Mouse (Mus musculus) cerebellum, adult 2 months (tissue): ENCODE results near the gene Myocos. TPM values are rescaled to one million over a fixed set of nuclear protein-coding genes. Genes with fewer than 3 reads are reported as not detected.
"Not testable (repeated sequence)": the region's sequence is repeated elsewhere in the genome, so short reads cannot be mapped to it uniquely, and the experiment has no call there.

Source experiments
- DNase-seq, 2 experiments: peaks; one replicate each; pipeline ENCODE4 v3.0.0; 2021
- H3K27ac ChIP-seq: fragments of 200-500 bp; 2 replicates; pipeline ENCODE4 v1.5.1; 2012; ENCODE audit warnings: low read length, control low read depth, inconsistent platforms; ENCODE audit not compliant: insufficient read depth
- H3K27me3 ChIP-seq: fragments of 200-500 bp; 2 replicates; pipeline ENCODE4 v1.6.1; 2012; ENCODE audit warnings: inconsistent platforms, mild to moderate bottlenecking, low read length, moderate library complexity; ENCODE audit not compliant: control insufficient read depth, insufficient read depth
- H3K4me1 ChIP-seq: fragments of 200-500 bp; 2 replicates; pipeline ENCODE4 v1.6.1; 2011; ENCODE audit warnings: low read length; ENCODE audit not compliant: control insufficient read depth, insufficient read depth
- H3K4me3 ChIP-seq: fragments of 200-500 bp; replicated peaks from 2 replicates; pipeline ENCODE3; 2011; ENCODE audit warnings: mild to moderate bottlenecking, low read depth, low read length, control low read depth; ENCODE audit not compliant: insufficient read depth
- CTCF ChIP-seq: fragments of 200-500 bp; IDR thresholded peaks from 2 replicates; pipeline ENCODE4 v1.5.1; 2011; ENCODE audit warnings: low read depth, mild to moderate bottlenecking, control low read depth, low read length, moderate library complexity, borderline replicate concordance; ENCODE audit not compliant: insufficient read depth
- POLR2A ChIP-seq: fragments of 200-500 bp; IDR thresholded peaks from 2 replicates; pipeline ENCODE4 v1.6.1; 2011; ENCODE audit warnings: low read length, control low read depth, borderline replicate concordance; ENCODE audit not compliant: insufficient read depth
- WGBS: fragments of 180-500 bp; shearing (Covaris S2); methylation state at CpG from one replicate; pipeline ENCODE4 v1.1.7; 2018; 5-methylcytosine and 5-hydroxymethylcytosine counted together
- polyA plus RNA-seq: library from polyadenylated mRNA; depleted of rRNA; stranded (reverse); fragments of >200 nt; gene quantifications from 2 replicates; pipeline ENCODE4 v1.2.3, GENCODE M21; 2012

Myocos gene
- polyA plus RNA-seq, 1 experiment: not detected

DNA sequence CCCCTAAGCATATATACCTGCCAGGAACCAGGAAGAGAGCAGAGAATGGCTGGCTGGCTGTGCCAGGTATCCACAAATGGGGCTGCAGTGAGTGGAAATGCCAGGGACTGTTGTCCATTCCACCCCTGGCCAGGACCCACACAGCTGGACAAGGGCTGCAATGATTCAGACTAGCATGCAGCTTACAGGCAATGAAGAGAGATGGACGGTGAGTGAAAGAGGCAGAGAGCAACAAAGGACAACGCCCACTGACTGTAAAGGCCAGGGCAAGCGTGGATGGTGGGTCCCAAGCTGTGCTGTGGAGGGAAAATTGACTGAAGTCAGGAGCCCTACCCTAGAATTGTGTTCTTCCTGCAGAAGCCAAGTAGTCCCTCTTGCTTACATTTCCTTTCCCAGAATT lies 21.5 kb downstream of the Myocos start:
- Histone ChIP-seq H3K4me1 (peaks cover 14% of the 10 kb centered on the region), H3K27me3 (no peaks in the 10 kb centered on the region; the same call in 1 of the 2 replicates), H3K4me3 (no peak overlapping the region), H3K27ac (no peak overlapping the region)
- 85% methylated on average over 3 of the region's 3 CpGs for WGBS
- TF ChIP-seq CTCF (no peak), POLR2A (no peak)
- no peak for DNase-seq

DNA sequence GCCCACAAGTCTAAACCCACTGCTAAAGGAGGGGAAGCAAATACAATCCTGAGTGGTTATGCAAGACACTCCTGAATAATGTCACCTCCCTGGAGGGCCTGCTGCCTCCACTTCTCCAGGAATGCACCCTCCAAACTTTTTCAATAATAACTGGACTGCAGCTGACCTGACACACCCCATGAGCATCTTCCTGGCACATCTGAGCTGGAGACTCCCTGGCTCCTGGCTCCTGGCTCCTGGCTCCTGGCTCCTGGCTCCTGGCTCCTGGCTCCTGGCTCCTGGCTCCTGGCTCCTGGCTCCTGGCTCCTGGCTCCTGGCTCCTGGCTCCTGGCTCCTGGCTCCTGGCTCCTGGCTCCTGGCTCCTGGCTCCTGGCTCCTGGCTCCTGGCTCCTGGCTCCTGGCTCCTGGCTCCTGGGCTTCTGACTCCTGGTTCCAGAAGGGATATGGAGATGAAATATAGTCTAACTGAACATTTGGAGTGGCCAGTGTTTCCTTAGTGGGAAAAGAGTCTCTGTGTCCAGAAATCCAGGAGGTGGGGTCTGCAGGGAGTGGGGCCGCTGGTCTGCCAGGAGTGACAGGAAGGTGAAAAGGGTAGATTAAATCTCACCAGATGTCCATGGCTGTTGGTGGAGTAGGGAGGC lies 22.6 kb downstream of the Myocos start:
- WGBS: 13% methylated on average over 1 of the region's 1 CpGs
- not testable (repeated sequence) for H3K27me3 ChIP-seq, H3K4me3 ChIP-seq, H3K27ac ChIP-seq
- peak; percentile 69 to 75 for DNase-seq
- H3K4me1 ChIP-seq: peaks cover 14% of the 10 kb centered on the region

DNA sequence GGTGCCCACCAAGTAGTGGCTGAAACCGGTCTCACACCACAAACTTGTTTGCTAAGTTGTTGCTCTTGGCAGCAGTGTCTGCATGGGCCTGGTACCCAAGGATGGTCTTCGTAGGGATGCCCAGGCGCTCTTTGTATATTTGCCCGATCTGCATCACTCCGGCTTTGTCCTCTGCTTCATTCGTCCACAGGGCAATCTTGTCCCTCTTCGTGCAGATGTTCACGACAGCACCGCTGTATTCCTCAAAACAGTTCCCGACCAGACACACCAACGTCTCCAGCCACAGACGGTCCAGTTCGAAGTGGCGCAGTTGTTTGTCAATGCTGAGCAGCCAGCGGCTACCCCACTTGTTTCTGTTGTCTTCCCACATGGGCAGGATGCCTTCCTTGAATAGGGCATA lies 29.7 kb downstream of the Myocos start:
- H3K27ac ChIP-seq, DNase-seq, H3K4me1 ChIP-seq, H3K27me3 ChIP-seq, H3K4me3 ChIP-seq: not testable (repeated sequence)
- WGBS: 97% methylated on average over 15 of the region's 15 CpGs

DNA sequence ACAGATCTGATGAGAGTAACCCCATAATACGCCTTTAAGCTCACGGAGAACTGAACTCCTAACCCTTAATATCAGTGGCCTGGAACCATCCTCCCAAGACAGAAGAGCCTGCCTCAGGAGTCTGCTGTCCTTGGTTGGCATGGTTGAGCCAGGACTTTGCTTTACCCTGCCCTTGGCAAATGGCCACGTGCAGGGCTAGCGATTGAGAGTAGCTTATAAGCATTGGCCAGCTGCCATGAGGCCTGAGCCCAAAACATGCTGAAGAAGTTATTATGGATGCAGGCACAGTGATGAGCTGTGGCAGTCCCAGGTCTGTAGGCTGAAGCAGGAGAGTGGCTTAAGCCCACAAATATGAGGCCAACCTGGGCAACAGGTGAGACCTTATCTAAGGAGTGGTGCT lies 30.2 kb downstream of the Myocos start:
- WGBS: 51% methylated on average over 4 of the region's 4 CpGs
- not testable (repeated sequence) for H3K4me3 ChIP-seq, DNase-seq, H3K27me3 ChIP-seq, H3K27ac ChIP-seq, H3K4me1 ChIP-seq

DNA sequence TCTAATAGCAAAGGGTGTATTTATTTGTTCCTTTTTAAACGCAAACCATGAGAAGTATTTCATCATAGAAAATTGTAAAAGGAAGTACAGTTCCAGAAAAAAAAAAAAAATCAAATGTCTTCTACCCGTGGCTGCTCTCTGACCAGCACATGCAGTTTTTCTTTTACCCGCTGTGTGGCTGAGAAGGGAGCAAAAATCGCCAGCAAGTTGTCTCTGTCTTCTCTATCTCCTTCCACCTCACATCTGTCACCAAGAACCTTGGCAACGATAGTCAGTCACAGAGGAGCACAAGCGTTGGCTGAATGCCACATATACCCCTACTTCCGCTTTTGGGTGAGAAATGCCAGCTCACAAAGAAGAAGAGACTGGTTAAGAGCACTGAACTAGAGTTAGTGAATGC lies 32.8 kb downstream of the Myocos start:
- TF ChIP-seq POLR2A (no peak), CTCF (no peak)
- H3K27me3 ChIP-seq: no peaks in the 10 kb centered on the region
- no peaks in the 10 kb centered on the region for H3K4me1 ChIP-seq
- DNase-seq: no peak
- no peak overlapping the region for H3K4me3 ChIP-seq
- 14% methylated on average over 7 of the region's 7 CpGs for WGBS
- H3K27ac ChIP-seq: no peak overlapping the region

DNA sequence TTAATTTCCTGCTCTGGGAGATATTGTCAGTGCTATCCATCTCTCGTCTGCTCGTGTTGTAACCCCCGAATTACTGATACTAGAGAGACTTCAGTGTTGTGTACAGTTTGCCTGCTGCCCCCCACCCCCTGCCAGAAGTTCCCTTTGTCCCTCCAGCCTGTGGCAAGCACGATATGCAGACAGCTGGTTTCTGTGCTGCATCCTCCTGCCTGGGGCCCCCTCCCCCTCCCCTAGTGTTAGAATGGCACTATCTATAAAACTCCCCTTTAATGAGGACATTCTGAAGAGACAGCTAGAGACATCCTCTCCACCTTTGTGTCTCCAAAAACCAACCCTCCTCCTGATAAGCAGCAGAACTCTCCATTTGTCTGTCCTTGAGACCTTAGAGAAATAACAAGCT lies 34.1 kb downstream of the Myocos start:
- TF ChIP-seq CTCF: no peak
- TF ChIP-seq POLR2A: no peak
- Histone ChIP-seq H3K27ac (no peak overlapping the region), H3K4me3 (no peak overlapping the region), H3K27me3 (no peaks in the 10 kb centered on the region), H3K4me1 (no peaks in the 10 kb centered on the region)
- WGBS: 38% methylated on average over 4 of the region's 4 CpGs
- no peak for DNase-seq

DNA sequence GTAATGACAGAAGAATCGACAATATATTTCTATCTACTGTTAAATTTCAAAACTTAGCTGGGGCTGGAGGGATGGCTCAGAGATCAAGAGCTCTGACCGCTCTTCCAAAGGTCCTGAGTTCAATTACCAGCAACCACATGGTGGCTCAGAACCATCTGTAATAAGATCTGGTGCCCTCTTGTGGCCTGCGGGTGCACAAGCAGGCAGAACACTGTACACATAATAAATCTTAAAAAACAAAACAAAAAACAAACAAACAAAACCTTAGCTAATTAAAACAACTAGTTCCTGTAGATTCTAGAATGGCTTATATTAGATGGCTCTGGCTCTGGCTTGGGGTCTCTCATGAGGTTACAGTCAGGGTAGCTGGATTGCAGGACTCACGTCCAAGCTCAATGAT lies 37.5 kb downstream of the Myocos start:
- no peak for DNase-seq
- WGBS: 73% methylated on average over 4 of the region's 4 CpGs
- Histone ChIP-seq H3K27me3 (no peaks in the 10 kb centered on the region), H3K4me1 (no peaks in the 10 kb centered on the region), H3K27ac (no peak overlapping the region), H3K4me3 (no peak overlapping the region)
- TF ChIP-seq POLR2A (no peak), CTCF (peak; percentile 25; the same call in 1 of the 2 replicates)

DNA sequence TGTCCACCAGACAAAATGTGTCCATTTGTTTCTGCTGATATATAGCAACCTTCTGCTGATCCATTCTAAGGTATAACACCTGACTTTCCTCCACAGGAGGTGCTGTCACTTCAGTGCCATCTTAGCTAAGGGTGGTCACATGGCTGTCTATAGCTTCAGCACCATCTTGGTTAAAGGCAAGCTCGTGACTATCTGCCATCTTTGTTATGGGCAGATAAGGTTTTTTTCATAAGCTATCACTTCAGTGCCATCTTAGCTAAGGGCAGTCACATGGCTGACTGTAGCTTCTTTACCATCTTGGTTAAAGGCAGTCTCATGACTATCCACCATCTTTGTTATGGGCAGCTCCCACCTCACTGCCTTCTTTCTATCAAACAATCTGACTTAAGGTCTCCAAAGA lies 42.5 kb downstream of the Myocos start:
- Histone ChIP-seq H3K4me3 (no peak overlapping the region), H3K4me1 (no peaks in the 10 kb centered on the region), H3K27me3 (no peaks in the 10 kb centered on the region), H3K27ac (no peak overlapping the region)
- DNase-seq: peak in 1 of 2 experiments; percentile 20
- TF ChIP-seq CTCF: no peak
- 83% methylated on average over 1 of the region's 1 CpGs for WGBS

DNA sequence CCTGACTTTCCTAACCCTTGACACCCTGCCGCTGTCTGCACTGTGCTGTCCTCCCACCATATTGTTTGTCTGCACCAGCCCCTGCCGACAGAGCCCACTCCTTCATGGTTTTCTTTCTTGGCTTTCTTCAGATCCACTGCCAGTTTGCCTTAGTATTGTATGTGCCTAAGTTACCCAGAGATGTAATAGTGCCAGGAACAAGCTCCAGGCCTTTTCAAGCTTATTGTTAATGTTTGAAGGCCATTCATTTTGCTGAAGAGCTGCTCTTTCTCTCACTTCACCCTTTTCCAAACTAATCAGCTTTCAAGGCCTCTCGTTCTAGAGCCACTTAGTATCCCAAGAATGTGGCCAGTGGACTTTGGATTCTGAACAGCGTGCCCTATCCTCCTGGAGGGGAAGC lies 46.8 kb downstream of the Myocos start:
- H3K27ac ChIP-seq: no peak overlapping the region
- TF ChIP-seq POLR2A: no peak
- TF ChIP-seq CTCF: no peak
- no peaks in the 10 kb centered on the region for H3K27me3 ChIP-seq
- 58% methylated on average over 4 of the region's 4 CpGs for WGBS
- DNase-seq: no peak
- H3K4me1 ChIP-seq: no peaks in the 10 kb centered on the region
- H3K4me3 ChIP-seq: no peak overlapping the region
